Mouse (Mus musculus) frontal cortex, adult 2 months (tissue): ENCODE data around the gene Wdr18. TPM values are rescaled to one million over a fixed set of nuclear protein-coding genes. Genes with fewer than 3 reads are reported as not detected.

Experiments used
- DNase-seq, 2 experiments: peaks; one replicate each; pipeline ENCODE4 v3.0.0; 2022; ENCODE audit warnings: low spot score in 1 of 2; ENCODE audit errors: extremely low spot score in 1 of 2
- polyA plus RNA-seq: library from polyadenylated mRNA; depleted of rRNA; stranded (reverse); fragments of >200 nt; gene quantifications from 2 replicates; pipeline ENCODE4 v1.2.3, GENCODE M21; 2012

The Wdr18 gene
- polyA plus RNA-seq, 1 experiment, result 63.2 TPM

- no peak for DNase-seq
These were observed 16.5 kb upstream of the Wdr18 start for GRCm38 (mm10) chr10:79943471-79943901.

- no peak for DNase-seq
These were observed 14.3 kb upstream of the Wdr18 start for GRCm38 (mm10) chr10:79945507-79946234.

- DNase-seq, result no peak
These were observed 13.1 kb upstream of the Wdr18 start for GRCm38 (mm10) chr10:79946752-79947322.

GRCm38 (mm10) chr10:79947502-79947901 lies 12.4 kb upstream of the Wdr18 start:
- no peak for DNase-seq

GRCm38 (mm10) chr10:79949873-79950272 lies 10.1 kb upstream of the Wdr18 start:
- DNase-seq, result no peak

GRCm38 (mm10) chr10:79950661-79951060 lies 9.3 kb upstream of the Wdr18 start:
- DNase-seq, result no peak

GRCm38 (mm10) chr10:79953946-79954345 lies 6.0 kb upstream of the Wdr18 start:
- DNase-seq, result peak in 1 of 2 experiments; percentile 43

GRCm38 (mm10) chr10:79955691-79956090 lies 4.3 kb upstream of the Wdr18 start:
- no peak for DNase-seq

- DNase-seq, result no peak
These were observed 3.3 kb upstream of the Wdr18 start for GRCm38 (mm10) chr10:79956643-79957154.

- DNase-seq, result peak in 1 of 2 experiments; percentile 76
These were observed 1.7 kb upstream of the Wdr18 start for GRCm38 (mm10) chr10:79958140-79958816.

- peak in 1 of 2 experiments; percentile 37 for DNase-seq
These were observed 540 bp upstream of the Wdr18 start for GRCm38 (mm10) chr10:79959412-79959811.

- DNase-seq, result no peak
These were observed 831 bp downstream of the Wdr18 start for GRCm38 (mm10) chr10:79960671-79961294.

GRCm38 (mm10) chr10:79964727-79965126 lies 4.8 kb downstream of the Wdr18 start:
- no peak for DNase-seq

- no peak for DNase-seq
These were observed 5.4 kb downstream of the Wdr18 start for GRCm38 (mm10) chr10:79965325-79965724.

GRCm38 (mm10) chr10:79966886-79967400 lies 7.0 kb downstream of the Wdr18 start:
- no peak for DNase-seq

- no peak for DNase-seq
These were observed 8.2 kb downstream of the Wdr18 start for GRCm38 (mm10) chr10:79968181-79968580.

GRCm38 (mm10) chr10:79969124-79969568 lies 9.2 kb downstream of the Wdr18 start:
- no peak for DNase-seq

- DNase-seq, result no peak
These were observed 10.6 kb downstream of the Wdr18 start, which contains the start of gene Grin3b for GRCm38 (mm10) chr10:79970415-79971182. TSS of gene Grin3b (plus strand) at chr10:79970715.

- DNase-seq, result no peak
These were observed 11.2 kb downstream of the Wdr18 start for GRCm38 (mm10) chr10:79971183-79971497.

- no peak for DNase-seq
These were observed 12.9 kb downstream of the Wdr18 start for GRCm38 (mm10) chr10:79972831-79973230.
